13 mouse cellular contexts compared by ENCODE assay signal in the genomic region with DNA sequence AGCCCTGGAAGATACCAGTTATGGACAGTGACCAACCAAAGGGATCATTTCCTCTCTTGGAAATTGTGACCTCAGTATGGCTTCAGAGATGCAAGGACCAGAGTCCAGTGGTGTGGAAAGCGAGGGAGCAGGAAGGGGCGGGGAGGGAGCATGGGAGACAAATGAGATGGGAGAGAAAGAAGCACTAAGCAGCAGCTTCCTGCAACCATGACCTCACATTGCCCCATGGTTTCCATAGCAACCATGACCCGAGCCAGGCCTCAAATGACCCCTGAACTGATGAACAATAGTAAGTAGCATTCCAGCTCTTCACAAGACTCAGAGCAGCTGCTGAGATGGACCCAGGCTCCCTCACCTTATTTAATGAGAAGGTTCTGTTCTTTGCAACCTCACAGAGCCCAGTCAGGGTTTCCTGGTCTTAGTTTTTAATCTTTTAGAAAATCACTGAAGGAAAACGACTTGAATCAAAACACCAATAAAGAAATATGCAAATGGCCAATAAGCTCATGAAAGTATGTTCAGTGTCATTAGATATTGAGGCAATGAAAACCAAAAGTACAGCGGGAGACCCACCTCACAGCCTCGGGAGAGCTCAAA. TPM values are rescaled to one million over a fixed set of nuclear protein-coding genes. Genes with fewer than 3 reads are reported as not detected.
DNase-seq lines count a peak whose midpoint lies in the region; ATAC-seq and TF ChIP-seq lines count a peak whose summit lies in the region.
"Had no signal": no experiment of that assay in that cellular context is flagged by ENCODE, and none has a peak within 500 bp of the region (broad histone marks: within the 10 kb centered on the region; RNA-seq: fewer than 3 reads in every experiment).

No protein-coding gene starts in this region.

- H3K27me3 ChIP-seq in forebrain, embryonic 10.5 days (ENCODE audit: poor library complexity, severe bottlenecking): no peaks in the 10 kb centered on the region
- no peaks in the 10 kb centered on the region for H3K27me3 ChIP-seq in forebrain, embryonic 16.5 days (replicated peaks; ENCODE audit: control insufficient read depth, insufficient read depth, low read length)
- H3K27me3 ChIP-seq in liver, postnatal 0 days (ENCODE audit: insufficient read depth, low read length): no peaks in the 10 kb centered on the region
- H3K27me3 ChIP-seq: limb, embryonic 15.5 days had no signal

- H3K9ac ChIP-seq in forebrain, embryonic 16.5 days (replicated peaks; ENCODE audit: low read depth, low read length): no peak overlapping the region
- H3K9ac ChIP-seq in liver, postnatal 0 days (replicated peaks): no peak overlapping the region
- H3K9ac ChIP-seq: limb, embryonic 15.5 days had no signal

- WGBS in forebrain, embryonic 10.5 days: 10% methylated on average over 6 of the region's 6 CpGs
- 11% methylated on average over 6 of the region's 6 CpGs for WGBS in forebrain, embryonic 16.5 days
- WGBS in liver, postnatal 0 days (ENCODE audit: insufficient replicate concordance): 51% methylated on average over 6 of the region's 6 CpGs

- TF ChIP-seq EP300 in liver, postnatal 0 days (IDR thresholded peaks at IDR 0.05; ENCODE audit: low read depth): no peak

- TF ChIP-seq CTCF in liver, postnatal 0 days (IDR thresholded peaks at IDR 0.05; ENCODE audit: low read depth): no peak

- no peak overlapping the region for H3K4me2 ChIP-seq in forebrain, embryonic 16.5 days (ENCODE audit: low read length)
- no peak overlapping the region for H3K4me2 ChIP-seq in liver, postnatal 0 days (ENCODE audit: low read depth, low read length)
- H3K4me2 ChIP-seq: limb, embryonic 15.5 days had no signal

- no peak overlapping the region for H3K4me3 ChIP-seq in forebrain, embryonic 10.5 days
- H3K4me3 ChIP-seq in forebrain, embryonic 16.5 days (replicated peaks; ENCODE audit: low read length): no peak overlapping the region
- no peak overlapping the region for H3K4me3 ChIP-seq in liver, postnatal 0 days (ENCODE audit: low read depth, low read length)
- H3K4me3 ChIP-seq: layer of hippocampus, adult 2 months; limb, embryonic 15.5 days had no signal

- no peaks in the 10 kb centered on the region for H3K36me3 ChIP-seq in forebrain, embryonic 10.5 days (replicated peaks)
- no peaks in the 10 kb centered on the region for H3K36me3 ChIP-seq in forebrain, embryonic 16.5 days (ENCODE audit: control insufficient read depth, insufficient read depth)
- no peaks in the 10 kb centered on the region for H3K36me3 ChIP-seq in liver, postnatal 0 days (replicated peaks; ENCODE audit: insufficient read depth, low read length)
- H3K36me3 ChIP-seq: limb, embryonic 15.5 days had no signal

- H3K27ac ChIP-seq in forebrain, embryonic 10.5 days: peak overlapping the region; percentile 81
- H3K27ac ChIP-seq in forebrain, embryonic 16.5 days (ENCODE audit: low read length): no peak overlapping the region
- no peak overlapping the region for H3K27ac ChIP-seq in liver, postnatal 0 days (ENCODE audit: low read depth)
- H3K27ac ChIP-seq: layer of hippocampus, adult 2 months; limb, embryonic 15.5 days had no signal

- ATAC-seq in forebrain, embryonic 16.5 days: no peak
- ATAC-seq in liver, postnatal 0 days: no peak

- DNase-seq in forebrain, embryonic 10.5 days (ENCODE audit: extremely low spot score, low spot score): peak; percentile 81
- DNase-seq in liver: peak; percentile 7
- no peak for DNase-seq in liver, postnatal 0 days
- peak; percentile 22 for DNase-seq in embryo, embryonic 11.5 days (ENCODE audit: low read depth, low spot score)
- DNase-seq in lung, postnatal 4 days: peak; percentile 14 to 39
- no peak for DNase-seq in cerebellum, postnatal 25 days
- no peak for DNase-seq in urinary bladder, postnatal 36 days (ENCODE audit: low spot score in 2 of 2)
- DNase-seq: right cerebral cortex, postnatal 25 days; thymus, adult 2 months had no signal

- H3K4me1 ChIP-seq in forebrain, embryonic 10.5 days: peaks cover 45% of the 10 kb centered on the region
- peaks cover 6% of the 10 kb centered on the region for H3K4me1 ChIP-seq in forebrain, embryonic 16.5 days (replicated peaks; ENCODE audit: control insufficient read depth, insufficient read depth, low read length)
- no peaks in the 10 kb centered on the region for H3K4me1 ChIP-seq in liver, postnatal 0 days (ENCODE audit: insufficient read depth)
- H3K4me1 ChIP-seq: limb, embryonic 15.5 days had no signal

- H3K9me3 ChIP-seq in forebrain, embryonic 10.5 days: no peaks in the 10 kb centered on the region
- no peaks in the 10 kb centered on the region for H3K9me3 ChIP-seq in forebrain, embryonic 16.5 days (ENCODE audit: control insufficient read depth, low read length)
- H3K9me3 ChIP-seq in liver, postnatal 0 days (ENCODE audit: low read length): no peaks in the 10 kb centered on the region; the same call in 1 of the 2 replicates
- H3K9me3 ChIP-seq: limb, embryonic 15.5 days had no signal

RNA-seq across cellular contexts. Expression of gene Agr3, which starts 31.0 kb away (rescaled TPM):
- not detected in 2 replicates for polyA plus RNA-seq in forebrain, embryonic 10.5 days (2016; fragmentation: Nextera tagmentation; extraction: Ambion mirVana)
- not detected in 2 replicates for polyA plus RNA-seq in forebrain, embryonic 16.5 days (2015; fragmentation: Nextera tagmentation; extraction: Ambion mirVana)
- not detected in 2 replicates for polyA plus RNA-seq in liver, postnatal 0 days (2015; fragmentation: Nextera tagmentation; extraction: Ambion mirVana)
- polyA plus RNA-seq: C2C12; limb, embryonic 15.5 days had no signal

Comparison
In these comparisons a context has a peak if more than half of its experiments do, and no peak if none do; other contexts are left out.
1. DNase-seq: peak in forebrain, embryonic 10.5 days (single experiment), liver (single experiment), embryo, embryonic 11.5 days (single experiment) and lung, postnatal 4 days (2 of 2); none in liver, postnatal 0 days (single experiment), cerebellum, postnatal 25 days (0 of 2) and urinary bladder, postnatal 36 days (0 of 2).